Mouse (Mus musculus): ENCODE data around the gene Kansl1.

GRCm38 (mm10) chr11:104331208-104331607 lies 137.5 kb downstream of the Kansl1 start:
- TF ChIP-seq CTCF (IDR thresholded peaks at IDR 0.05; ENCODE audit: borderline replicate concordance, extremely low read depth, insufficient read depth, insufficient read length) (no peak), POLR2A (IDR thresholded peaks at IDR 0.05; ENCODE audit: borderline replicate concordance, extremely low read depth, insufficient read depth, insufficient read length, poor library complexity, severe bottlenecking) (no peak)

Measured in brain, embryonic 14.5 days (tissue).